Mouse (Mus musculus): ENCODE results near the gene Spop.
"Not testable (repeated sequence)": the region's sequence is repeated elsewhere in the genome, so short reads cannot be mapped to it uniquely, and the experiment has no call there.

GRCm38 (mm10) chr11:95501826-95502225 is 87.9 kb downstream of the Spop start:
- TF ChIP-seq POLR2AphosphoS5 (IDR thresholded peaks at IDR 0.05; ENCODE audit: insufficient replicate concordance, low read depth, low read length); CTCF (IDR thresholded peaks at IDR 0.05; ENCODE audit: low read depth, low read length); GATA1 (IDR thresholded peaks at IDR 0.05; ENCODE audit: borderline replicate concordance, low read length); TAL1 (conservative IDR thresholded peaks at IDR 0.05; ENCODE audit: low read depth, low read length): not testable (repeated sequence)

Data from G1E (cell line).